Mouse (Mus musculus) ES-E14 (cell line): ENCODE measurements at regions not wholly inside any gene's neighbourhood (a gene's known extent, or its start where the extent isn't known, plus 50 kb on each side); places are given as distances from the start of the nearest gene placed in this dataset.

Source experiments
- HCFC1 ChIP-seq: IDR thresholded peaks from 2 replicates; pipeline ENCODE4 v1.6.1; 2012; ENCODE audit warnings: low read length, inconsistent platforms, borderline replicate concordance; ENCODE audit not compliant: insufficient read depth
- ZC3H11A ChIP-seq: IDR thresholded peaks from 2 replicates; pipeline ENCODE4 v1.6.1; 2012; ENCODE audit warnings: low read depth, mild to moderate bottlenecking, inconsistent platforms, low read length, borderline replicate concordance

DNA sequence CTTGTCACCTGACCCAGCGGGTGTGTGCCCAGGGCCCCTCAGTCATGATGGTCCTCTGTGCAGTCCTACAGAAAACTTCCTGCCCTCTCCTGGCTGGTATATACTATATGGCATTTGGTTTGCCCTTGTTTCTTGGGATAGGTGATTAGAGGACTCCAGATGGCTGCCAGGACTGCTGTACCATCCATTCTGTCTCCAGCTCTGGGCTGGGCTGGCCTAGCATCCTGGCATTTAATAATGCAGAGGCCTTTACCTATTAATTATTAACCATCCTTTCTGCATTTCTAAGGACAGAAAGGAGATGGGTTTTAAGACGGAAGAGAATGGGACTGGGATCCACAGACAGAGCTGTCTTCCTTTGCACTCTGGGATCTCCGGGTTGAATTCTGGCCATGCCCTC is 288.7 kb upstream of the Myt1l start:
- TF ChIP-seq ZC3H11A = no peak
- no peak for TF ChIP-seq HCFC1
